Mouse (Mus musculus) heart, embryonic 16.5 days (tissue): ENCODE results near the gene Olfr31. TPM values are rescaled to one million over a fixed set of nuclear protein-coding genes. Genes with fewer than 3 reads are reported as not detected.

Experiments
- ATAC-seq: fragments of 200-750 bp; cut with Nextera tagmentation; replicated peaks from 2 replicates; pipeline ENCODE4 v1.8.0; 2017; ENCODE audit warnings: moderate number of reproducible peaks; ENCODE audit not compliant: insufficient read depth, low FRiP score; ENCODE audit errors: extremely low read depth
- H3K27ac ChIP-seq: fragments of 300-500 bp; sonication (generic); 2 replicates; pipeline ENCODE4 v1.5.1; 2014; ENCODE audit warnings: mild to moderate bottlenecking, low read length, control low read depth, moderate library complexity
- H3K27me3 ChIP-seq: fragments of 300-500 bp; sonication (generic); 2 replicates; pipeline ENCODE4 v1.6.1; 2014; ENCODE audit warnings: low read length, mixed read lengths; ENCODE audit not compliant: control insufficient read depth, insufficient read depth
- H3K36me3 ChIP-seq: fragments of 300-500 bp; sonication (generic); 2 replicates; pipeline ENCODE4 v1.6.1; 2014; ENCODE audit not compliant: control insufficient read depth, insufficient read depth
- H3K4me1 ChIP-seq: fragments of 300-500 bp; sonication (generic); 2 replicates; pipeline ENCODE4 v1.6.1; 2014; ENCODE audit warnings: low read length, mixed read lengths; ENCODE audit not compliant: control insufficient read depth, insufficient read depth
- H3K4me2 ChIP-seq: fragments of 300-500 bp; sonication (generic); 2 replicates; pipeline ENCODE4 v1.6.1; 2014; ENCODE audit warnings: low read depth, mild to moderate bottlenecking, control low read depth, low read length
- H3K4me3 ChIP-seq: fragments of 300-500 bp; sonication (generic); 2 replicates; pipeline ENCODE4 v1.5.1; 2014; ENCODE audit warnings: mild to moderate bottlenecking, control low read depth, low read length
- H3K9ac ChIP-seq: fragments of 300-500 bp; sonication (generic); 2 replicates; pipeline ENCODE4 v1.6.1; 2014; ENCODE audit warnings: low read length, control low read depth
- H3K9me3 ChIP-seq: fragments of 300-500 bp; sonication (generic); replicated peaks from 2 replicates; pipeline ENCODE4 v1.6.1; 2016; ENCODE audit warnings: low read length; ENCODE audit not compliant: control insufficient read depth
- WGBS: fragments of 180-500 bp; shearing (Covaris S2); extraction: QIAGEN DNeasy Blood & Tissue Kit; methylation state at CpG from one replicate; pipeline ENCODE4 v1.1.7; 2014; 5-methylcytosine and 5-hydroxymethylcytosine counted together
- polyA plus RNA-seq: library from polyadenylated mRNA; unstranded; fragments of >200 nt; fragmentation: Nextera tagmentation; extraction: Ambion mirVana; gene quantifications from 2 replicates; pipeline ENCODE4 v1.2.1, GENCODE M21; 2015

The Olfr31 gene
- polyA plus RNA-seq, 1 experiment from 2014 or later, result not detected

GRCm38 (mm10) chr14:14347836-14348621 is 25.4 kb downstream of the Olfr31 start:
- Histone ChIP-seq H3K36me3 (peaks cover 26% of the 10 kb centered on the region), H3K9ac (no peak overlapping the region), H3K4me2 (no peak overlapping the region), H3K4me3 (no peak overlapping the region), H3K27ac (no peak overlapping the region), H3K27me3 (no peaks in the 10 kb centered on the region), H3K9me3 (peaks cover 59% of the 10 kb centered on the region), H3K4me1 (no peaks in the 10 kb centered on the region)
- ATAC-seq, result no peak
- WGBS, result 92% methylated on average over 14 of the region's 14 CpGs

- no peaks in the 10 kb centered on the region for H3K27me3 ChIP-seq
- no peak overlapping the region for H3K4me3 ChIP-seq
- peaks cover 27% of the 10 kb centered on the region for H3K36me3 ChIP-seq
- 97% methylated on average over 26 of the region's 26 CpGs for WGBS
- H3K9me3 ChIP-seq, result peaks cover 61% of the 10 kb centered on the region
- H3K9ac ChIP-seq, result no peak overlapping the region
- H3K27ac ChIP-seq, result no peak overlapping the region
- no peak for ATAC-seq
- H3K4me1 ChIP-seq, result no peaks in the 10 kb centered on the region
- no peak overlapping the region for H3K4me2 ChIP-seq
Observed at GRCm38 (mm10) chr14:14348674-14349401, 26.2 kb downstream of the Olfr31 start.

GRCm38 (mm10) chr14:14349485-14350262 is 27.0 kb downstream of the Olfr31 start:
- Histone ChIP-seq H3K9ac (no peak overlapping the region), H3K36me3 (peaks cover 28% of the 10 kb centered on the region), H3K27ac (no peak overlapping the region), H3K4me2 (no peak overlapping the region), H3K4me1 (no peaks in the 10 kb centered on the region), H3K27me3 (no peaks in the 10 kb centered on the region), H3K9me3 (peaks cover 66% of the 10 kb centered on the region), H3K4me3 (no peak overlapping the region)
- no peak for ATAC-seq
- WGBS, result 95% methylated on average over 20 of the region's 20 CpGs

- H3K36me3 ChIP-seq, result peaks cover 34% of the 10 kb centered on the region
- H3K9me3 ChIP-seq, result peaks cover 71% of the 10 kb centered on the region
- WGBS, result 96% methylated on average over 29 of the region's 29 CpGs
- H3K27me3 ChIP-seq, result no peaks in the 10 kb centered on the region
- no peaks in the 10 kb centered on the region for H3K4me1 ChIP-seq
- H3K4me2 ChIP-seq, result no peak overlapping the region
- H3K9ac ChIP-seq, result no peak overlapping the region
- no peak for ATAC-seq
- H3K27ac ChIP-seq, result no peak overlapping the region
- no peak overlapping the region for H3K4me3 ChIP-seq
Observed at GRCm38 (mm10) chr14:14350263-14351147, 27.9 kb downstream of the Olfr31 start.

GRCm38 (mm10) chr14:14351148-14351455 is 28.5 kb downstream of the Olfr31 start:
- Histone ChIP-seq H3K36me3 (peaks cover 38% of the 10 kb centered on the region), H3K4me3 (no peak overlapping the region), H3K9me3 (peaks cover 72% of the 10 kb centered on the region), H3K9ac (no peak overlapping the region), H3K4me2 (no peak overlapping the region), H3K27ac (no peak overlapping the region), H3K27me3 (no peaks in the 10 kb centered on the region), H3K4me1 (no peaks in the 10 kb centered on the region)
- no peak for ATAC-seq
- 98% methylated on average over 7 of the region's 7 CpGs for WGBS

- H3K4me2 ChIP-seq, result no peak overlapping the region
- H3K36me3 ChIP-seq, result peaks cover 38% of the 10 kb centered on the region
- no peak overlapping the region for H3K27ac ChIP-seq
- H3K9me3 ChIP-seq, result peaks cover 73% of the 10 kb centered on the region
- H3K27me3 ChIP-seq, result no peaks in the 10 kb centered on the region
- WGBS, result 97% methylated on average over 9 of the region's 9 CpGs
- no peak overlapping the region for H3K9ac ChIP-seq
- H3K4me1 ChIP-seq, result no peaks in the 10 kb centered on the region
- no peak for ATAC-seq
- H3K4me3 ChIP-seq, result no peak overlapping the region
Observed at GRCm38 (mm10) chr14:14351721-14352590, 29.3 kb downstream of the Olfr31 start.

- Histone ChIP-seq H3K9ac (no peak overlapping the region), H3K27ac (no peak overlapping the region), H3K4me3 (no peak overlapping the region), H3K4me2 (no peak overlapping the region), H3K4me1 (no peaks in the 10 kb centered on the region), H3K27me3 (no peaks in the 10 kb centered on the region), H3K36me3 (peaks cover 38% of the 10 kb centered on the region), H3K9me3 (peaks cover 67% of the 10 kb centered on the region)
- 81% methylated on average over 6 of the region's 6 CpGs for WGBS
- ATAC-seq, result no peak
Observed at GRCm38 (mm10) chr14:14352606-14353005, 30.0 kb downstream of the Olfr31 start.
